Mouse (Mus musculus) CH12.LX (cell line): ENCODE data around the gene Gne. TPM values are rescaled to one million over a fixed set of nuclear protein-coding genes. Genes with fewer than 3 reads are reported as not detected.

ENCODE experiments used
- DNase-seq: peaks from one replicate; pipeline ENCODE4 v3.0.0-alpha.2; 2013; ENCODE audit errors: extremely low read depth
- H3K27ac ChIP-seq: 2 replicates; pipeline ENCODE4 v1.5.1; 2012; ENCODE audit warnings: low read depth, mild to moderate bottlenecking, control low read depth, moderate library complexity; ENCODE audit not compliant: insufficient read depth
- H3K27me3 ChIP-seq: replicated peaks from 2 replicates; pipeline ENCODE3; 2012; ENCODE audit warnings: inconsistent platforms
- H3K36me3 ChIP-seq, 2 experiments: replicated peaks in 1 of 2; 2 replicates each; pipeline versions ENCODE3 to v1.6.1; 2012; ENCODE audit warnings: inconsistent platforms in 1 of 2, low read length in 1 of 2, mild to moderate bottlenecking in 1 of 2, mixed read lengths in 1 of 2, moderate library complexity in 1 of 2; ENCODE audit not compliant: control insufficient read depth in 1 of 2, insufficient read depth in 1 of 2
- H3K4me1 ChIP-seq, 2 experiments: 2 replicates each; pipeline ENCODE4 v1.6.1; 2012; ENCODE audit warnings: inconsistent platforms in 1 of 2, moderate library complexity in 1 of 2; ENCODE audit not compliant: insufficient read depth in 2 of 2, control insufficient read depth in 1 of 2
- H3K4me2 ChIP-seq: 2 replicates; pipeline ENCODE4 v1.6.1; 2012; ENCODE audit warnings: low read depth, mild to moderate bottlenecking, control low read depth; ENCODE audit not compliant: poor library complexity, insufficient read depth, severe bottlenecking
- H3K4me3 ChIP-seq, 3 experiments: fragments of 150-350 bp in 1 of 3; sonication (generic) in 1 of 3; replicated peaks in 1 of 3; 2 replicates each; pipeline versions ENCODE3 to v1.5.1; 2011 to 2012; ENCODE audit warnings: low read depth in 2 of 3, low read length in 2 of 3, mild to moderate bottlenecking in 2 of 3, moderate library complexity in 2 of 3, control low read depth in 1 of 3, improper control_type of control experiment in 1 of 3, inconsistent platforms in 1 of 3, mixed read lengths in 1 of 3; ENCODE audit not compliant: poor library complexity in 1 of 3
- H3K79me2 ChIP-seq: replicated peaks from 2 replicates; pipeline ENCODE4 v1.6.1; 2012; ENCODE audit warnings: mild to moderate bottlenecking, moderate library complexity; ENCODE audit not compliant: control insufficient read depth, poor library complexity, insufficient read depth, severe bottlenecking; ENCODE audit errors: extremely low read depth
- H3K9ac ChIP-seq: 2 replicates; pipeline ENCODE4 v1.6.1; 2012; ENCODE audit warnings: low read depth, mild to moderate bottlenecking, control low read depth, moderate library complexity; ENCODE audit not compliant: insufficient read depth
- H3K9me3 ChIP-seq: replicated peaks from 2 replicates; pipeline ENCODE3; 2012; ENCODE audit warnings: low read length, inconsistent platforms, mixed read lengths
- BHLHE40 ChIP-seq: IDR thresholded peaks from 2 replicates; pipeline ENCODE4 v1.6.1; 2011; ENCODE audit warnings: mild to moderate bottlenecking, low read depth, low read length, improper control_type of control experiment
- CTCF ChIP-seq, 2 experiments: IDR thresholded peaks in 1 of 2; conservative IDR thresholded peaks in 1 of 2; 2 replicates each; pipeline ENCODE4 v1.5.1; 2011 to 2012; ENCODE audit warnings: low read depth in 2 of 2, low read length in 2 of 2, improper control_type of control experiment in 1 of 2, inconsistent platforms in 1 of 2, mild to moderate bottlenecking in 1 of 2, moderate library complexity in 1 of 2
- EP300 ChIP-seq: IDR thresholded peaks from 2 replicates; pipeline ENCODE4 v1.6.1; 2011; ENCODE audit warnings: low read length, improper control_type of control experiment
- ETS1 ChIP-seq: conservative IDR thresholded peaks from 2 replicates; pipeline ENCODE4 v1.6.1; 2012; ENCODE audit warnings: low read depth, mild to moderate bottlenecking, inconsistent platforms, low read length, improper control_type of control experiment, moderate library complexity
- IRF4 ChIP-seq: IDR thresholded peaks from 2 replicates; pipeline ENCODE4 v1.6.1; 2014; ENCODE audit warnings: low read depth, mild to moderate bottlenecking, inconsistent platforms, low read length, improper control_type of control experiment
- KAT2A ChIP-seq: IDR thresholded peaks from 2 replicates; pipeline ENCODE4 v1.6.1; 2012; ENCODE audit warnings: low read length, improper control_type of control experiment, inconsistent platforms; ENCODE audit not compliant: insufficient replicate concordance
- MAX ChIP-seq: IDR thresholded peaks from 2 replicates; pipeline ENCODE4 v1.6.1; 2011; ENCODE audit warnings: low read length, improper control_type of control experiment
- MXI1 ChIP-seq: IDR thresholded peaks from 2 replicates; pipeline ENCODE4 v1.6.1; 2011; ENCODE audit warnings: mild to moderate bottlenecking, low read depth, low read length, improper control_type of control experiment
- MYC ChIP-seq: IDR thresholded peaks from 2 replicates; pipeline ENCODE4 v1.6.1; 2011; ENCODE audit warnings: low read depth, mild to moderate bottlenecking, improper control_type of control experiment, low read length
- POLR2A ChIP-seq: IDR thresholded peaks from 2 replicates; pipeline ENCODE4 v1.6.1; 2011; ENCODE audit warnings: low read depth, mild to moderate bottlenecking, improper control_type of control experiment, low read length
- POLR2AphosphoS2 ChIP-seq: IDR thresholded peaks from 2 replicates; pipeline ENCODE4 v1.6.1; 2011; ENCODE audit warnings: low read depth, low read length, improper control_type of control experiment
- RCOR1 ChIP-seq: conservative IDR thresholded peaks from 2 replicates; pipeline ENCODE4 v1.6.1; 2012; ENCODE audit warnings: low read depth, mild to moderate bottlenecking, inconsistent platforms, low read length, improper control_type of control experiment
- SIN3A ChIP-seq: IDR thresholded peaks from 2 replicates; pipeline ENCODE4 v1.6.1; 2012; ENCODE audit warnings: low read length, improper control_type of control experiment, inconsistent platforms
- TBP ChIP-seq: conservative IDR thresholded peaks from 2 replicates; pipeline ENCODE4 v1.6.1; 2011; ENCODE audit warnings: low read depth, low read length, improper control_type of control experiment
- TCF12 ChIP-seq: IDR thresholded peaks from 2 replicates; pipeline ENCODE4 v1.6.1; 2014; ENCODE audit warnings: low read depth, mild to moderate bottlenecking, inconsistent platforms, low read length, improper control_type of control experiment
- UBTF ChIP-seq: IDR thresholded peaks from 2 replicates; pipeline ENCODE4 v1.6.1; 2012; ENCODE audit warnings: low read depth, mild to moderate bottlenecking, inconsistent platforms, low read length, improper control_type of control experiment, moderate library complexity
- USF1 ChIP-seq: IDR thresholded peaks from 2 replicates; pipeline ENCODE4 v1.6.1; 2014; ENCODE audit warnings: low read depth, mild to moderate bottlenecking, inconsistent platforms, low read length, improper control_type of control experiment
- ZC3H11A ChIP-seq: IDR thresholded peaks from 2 replicates; pipeline ENCODE4 v1.6.1; 2012; ENCODE audit warnings: low read depth, mild to moderate bottlenecking, inconsistent platforms, low read length, improper control_type of control experiment
- ZNF384 ChIP-seq: IDR thresholded peaks from 2 replicates; pipeline ENCODE4 v1.6.1; 2012; ENCODE audit warnings: low read depth, low read length, improper control_type of control experiment, inconsistent platforms
- dilution Hi-C: fragments of 300-500 bp; cut with MboI; formaldehyde crosslinking; loops from 2 replicates; pipeline ENCODE4 v1.14.3; 2020; ENCODE audit warnings: low sequenced_read_pairs; ENCODE audit not compliant: extremely low pct_unique_long_range_greater_than_20kb, extremely low pct_ligation_motif_present
- in situ Hi-C: fragments of 300-500 bp; cut with MboI; formaldehyde crosslinking; loops from 3 replicates; pipeline ENCODE4 v1.14.3; 2019; ENCODE audit warnings: low sequenced_read_pairs, low pct_ligation_motif_present, low pct_unique_long_range_greater_than_20kb, mixed read lengths
- polyA plus RNA-seq: library from polyadenylated mRNA; unstranded; fragments of >175 nt; gene quantifications from 2 replicates; pipeline ENCODE4 v1.2.1, GENCODE M21; 2012; ENCODE audit warnings: low read depth; ENCODE audit not compliant: insufficient read length
- total RNA-seq, 2 experiments: library from RNA; depleted of rRNA; stranded (reverse); fragments of 300-350 nt in 1 of 2; fragments of >200 nt in 1 of 2; gene quantifications; 2 replicates each; pipeline ENCODE4 v1.2.3; 2012 to 2014

Gene Gne
- total and polyA plus RNA-seq, 3 experiments, result 34.4 to 37.1 (median 35.3) TPM

GRCm38 (mm10) chr4:44073799-44074198 lies 10.2 kb downstream of the Gne start:
- TF ChIP-seq IRF4, result peak; percentile 71
- TF ChIP-seq ZNF384, result peak; percentile 96
- TF ChIP-seq POLR2A, result no peak
- 0 out of 2 replicates have a peak, but pooled peaks have one; percentile 36 for TF ChIP-seq ETS1
- peak; percentile 63 for TF ChIP-seq TCF12
- TF ChIP-seq SIN3A, result 0 out of 2 replicates have a peak, but pooled peaks have one; percentile 22
- TF ChIP-seq KAT2A, result no peak
- peak; percentile 49; the same call in 1 of the 2 replicates for TF ChIP-seq MYC
- TF ChIP-seq EP300, result peak; percentile 69
- TF ChIP-seq BHLHE40, result peak; percentile 92
- no peak for TF ChIP-seq USF1
- TF ChIP-seq ZC3H11A, result no peak
- no peak for TF ChIP-seq RCOR1
- no peaks in the 10 kb centered on the region for H3K36me3 ChIP-seq
- H3K79me2 ChIP-seq, result peaks cover 17% of the 10 kb centered on the region
- peak overlapping the region; percentile 74 for H3K4me2 ChIP-seq
- H3K4me3 ChIP-seq, result no peak overlapping the region
- DNase-seq, result peak; percentile 27
- no peaks in the 10 kb centered on the region for H3K9me3 ChIP-seq
- H3K27ac ChIP-seq, result peak overlapping the region; percentile 35; the same call in 1 of the 2 replicates
- dilution Hi-C loops, result no loop called here
- H3K9ac ChIP-seq, result no peak overlapping the region; the same call in 1 of the 2 replicates
- H3K4me1 ChIP-seq, result peaks cover 5 to 34% of the 10 kb centered on the region in 2 experiments
- in situ Hi-C loops, result loop anchor here (5.0 to 10.0 kb wide), 2 partner anchors 34 to 91 kb away; no protein-coding TSS in a partner anchor
- H3K27me3 ChIP-seq, result no peaks in the 10 kb centered on the region

- Histone ChIP-seq H3K4me1 (peaks cover 5 to 38% of the 10 kb centered on the region in 2 experiments), H3K27me3 (no peaks in the 10 kb centered on the region), H3K79me2 (peaks cover 17% of the 10 kb centered on the region), H3K27ac (peak overlapping the region; percentile 48), H3K9me3 (no peaks in the 10 kb centered on the region), H3K9ac (peak overlapping the region; percentile 54), H3K4me3 (peak overlapping the region; percentile 56 to 99 (median 87)), H3K4me2 (peak overlapping the region; percentile 74), H3K36me3 (no peaks in the 10 kb centered on the region)
- in situ Hi-C loops (loop anchor here (5.0 to 10.0 kb wide), 2 partner anchors 34 to 92 kb away; no protein-coding TSS in a partner anchor), dilution Hi-C loops (no loop called here)
- peak; percentile 7; the same call in 1 of the 2 replicates for TF ChIP-seq TBP
- TF ChIP-seq MYC, result peak; percentile 77
- TF ChIP-seq MXI1, result peak; percentile 60
- TF ChIP-seq POLR2AphosphoS2, result no peak
- peak; percentile 3; the same call in 1 of the 2 replicates for TF ChIP-seq TCF12
- TF ChIP-seq MAX, result peak; percentile 83
- TF ChIP-seq CTCF (conservative IDR thresholded peaks at IDR 0.05 in 1 of 2, IDR thresholded peaks at IDR 0.05 in 1 of 2; ENCODE audit: low read depth in 2 of 2, low read length in 2 of 2), result no peak
- TF ChIP-seq UBTF, result no peak; the same call in 1 of the 2 replicates
- TF ChIP-seq ZNF384, result peak; percentile 71
- no peak for DNase-seq
Measured at GRCm38 (mm10) chr4:44072873-44073441, 11.0 kb downstream of the Gne start.
